Mouse (Mus musculus) activated CD4-positive, CD25-positive, alpha-beta regulatory T cell, adult 9 weeks (primary cell): ENCODE measurements around the gene Gbf1. TPM values are rescaled to one million over a fixed set of nuclear protein-coding genes. Genes with fewer than 3 reads are reported as not detected.

ENCODE experiments used
- polyA plus RNA-seq: library from polyadenylated mRNA; unstranded; fragments of 100-300 nt; shearing (Covaris generic); gene quantifications from one replicate; pipeline ENCODE4 v1.2.1, GENCODE M21; 2017

Gene Gbf1
- polyA plus RNA-seq, result 83.0 TPM

DNA sequence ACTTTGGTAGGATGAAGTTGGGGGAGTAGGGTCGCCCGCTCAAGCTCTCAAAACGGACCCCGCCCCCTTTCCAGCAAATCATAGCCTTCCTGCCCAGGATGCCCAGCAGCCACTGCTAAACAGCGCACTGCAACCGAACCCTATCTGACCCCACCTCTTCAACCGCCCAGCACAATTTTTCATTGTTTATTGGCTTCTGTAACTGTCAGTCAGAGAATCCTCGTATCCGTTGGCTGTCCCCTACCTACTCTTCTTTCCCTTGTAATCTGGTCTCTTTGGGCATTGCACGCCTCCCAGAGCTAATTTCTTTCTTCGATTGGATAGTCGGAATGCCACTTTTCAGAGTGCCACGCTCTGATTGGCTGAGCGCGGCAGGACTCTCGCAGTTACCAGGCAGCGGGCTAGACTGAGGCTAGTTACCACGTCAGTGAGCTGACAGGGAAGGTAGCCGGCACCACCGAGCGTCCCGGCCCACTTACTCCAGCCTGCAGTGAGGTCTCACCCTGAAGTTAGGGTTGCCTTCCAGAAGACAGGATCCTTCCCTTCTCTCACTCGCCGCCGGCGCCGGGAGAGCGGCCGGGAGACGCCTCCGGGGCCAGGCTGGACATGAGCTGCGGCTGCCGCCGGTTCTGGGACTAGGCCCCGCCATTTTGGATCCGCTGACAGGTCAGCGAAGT is at the start of gene Gbf1:
Gene Gbf1, plus strand, starts transcription at position 383 of the 677 bp plus-strand sequence.

GRCm38 (mm10) chr19:46131694-46132525 is 20.4 kb upstream of the Gbf1 start, which contains the start of gene Elovl3:
Gene Elovl3 (plus strand): TSS chr19:46131897.

GRCm38 (mm10) chr19:46147511-46148371 is 4.6 kb upstream of the Gbf1 start, which contains the start of gene Pitx3:
Gene Pitx3 (minus strand): TSS chr19:46148326.

GRCm38 (mm10) chr19:46304216-46304841 is 152.0 kb downstream of the Gbf1 start, which contains the start of gene Nfkb2:
Gene Nfkb2 (plus strand): TSS chr19:46304320.

DNA sequence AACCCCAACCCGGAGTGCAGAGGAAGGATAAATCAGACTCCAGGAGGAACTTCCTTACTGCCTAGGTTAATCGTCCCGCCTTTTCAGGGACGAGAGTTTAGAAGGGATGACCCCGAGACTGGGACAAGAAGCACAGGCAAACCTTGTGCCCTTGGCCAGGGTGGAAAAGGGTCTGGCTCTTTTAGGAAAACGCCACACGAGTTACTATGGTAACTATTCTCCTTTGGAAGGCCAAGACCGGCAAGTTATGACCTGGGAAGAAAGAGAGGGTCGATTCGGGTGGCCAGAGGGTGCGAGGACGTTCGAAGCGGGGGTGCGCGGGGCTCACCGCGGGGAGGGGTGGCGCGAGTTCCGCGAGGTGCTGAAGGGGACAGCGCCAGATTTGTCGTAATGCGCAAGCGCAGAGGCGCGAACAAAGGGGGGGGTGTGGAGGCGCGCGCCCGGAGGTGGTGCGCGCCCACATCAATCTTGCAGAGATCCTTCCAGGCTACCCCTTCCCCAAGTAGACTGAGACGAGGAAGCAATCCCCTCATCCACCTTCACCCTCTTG is 174.5 kb downstream of the Gbf1 start, which contains the start of gene Psd:
Gene Psd, minus strand, starts transcription at position 401 of the 550 bp plus-strand sequence.

DNA sequence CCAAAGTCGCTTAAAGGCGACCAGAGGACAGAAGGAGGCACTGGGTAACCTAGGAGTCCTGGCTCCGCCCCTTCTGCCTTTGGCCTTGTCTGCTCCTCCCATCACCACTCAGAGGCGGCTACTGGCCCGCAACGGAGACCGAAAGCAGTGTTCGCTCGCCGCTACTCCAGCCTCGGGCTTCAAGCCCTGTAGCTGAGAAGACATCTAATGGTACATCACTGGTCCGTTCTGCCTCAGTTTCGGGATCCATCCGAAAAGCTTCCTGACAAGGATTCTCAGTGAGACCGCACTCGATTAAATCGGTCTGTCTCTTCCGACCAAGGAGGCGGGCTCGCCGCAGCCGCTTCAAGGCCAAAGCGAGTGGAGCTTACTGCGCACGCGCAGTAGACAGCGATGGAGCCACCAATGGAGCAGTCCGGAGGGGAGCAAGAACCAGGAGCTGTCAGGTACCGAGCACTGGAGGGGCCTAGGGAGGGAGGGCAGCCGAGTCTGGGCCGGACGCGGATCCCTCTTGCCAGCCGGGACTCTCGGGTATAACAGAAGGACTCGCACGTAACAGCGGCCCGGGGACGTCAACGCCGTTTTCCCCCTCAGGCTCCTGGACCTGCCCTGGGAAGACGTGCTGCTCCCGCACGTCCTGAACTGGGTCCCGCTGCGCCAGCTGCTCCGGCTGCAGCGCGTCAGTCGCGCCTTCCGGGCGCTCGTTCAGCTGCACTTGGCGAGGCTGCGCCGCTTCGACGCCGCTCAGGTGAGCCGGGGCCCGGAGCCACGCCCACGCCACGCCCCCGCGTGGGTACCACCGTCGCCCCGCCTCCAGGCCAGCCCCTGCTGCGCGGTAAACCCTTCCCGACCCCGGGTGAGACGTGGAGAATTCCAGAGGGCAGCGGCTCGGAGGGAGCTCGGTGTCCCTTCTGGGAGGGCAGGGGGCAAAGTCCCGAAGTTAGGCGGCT is 176.0 kb downstream of the Gbf1 start, which contains the start of gene Fbxl15:
Gene Fbxl15, plus strand, starts transcription at position 104 of the 950 bp plus-strand sequence.

Other genes starting within 250 kb of the Gbf1 start
- 15.1 TPM for gene Armh3, start 154.0 kb upstream of the Gbf1 start, polyA plus RNA-seq
- 12.4 TPM for gene Hps6, start 149.0 kb upstream of the Gbf1 start, polyA plus RNA-seq
- gene Pprc1, start 107.6 kb upstream of the Gbf1 start, polyA plus RNA-seq, result 51.0 TPM
- 37.4 TPM for gene Ldb1, start 107.3 kb upstream of the Gbf1 start, polyA plus RNA-seq
- 98.3 TPM for gene Nolc1, start 76.6 kb upstream of the Gbf1 start, polyA plus RNA-seq
- not detected for gene Elovl3, start 20.6 kb upstream of the Gbf1 start, polyA plus RNA-seq
- not detected for gene Pitx3, start 4.2 kb upstream of the Gbf1 start, polyA plus RNA-seq
- gene Nfkb2, start 151.8 kb downstream of the Gbf1 start, polyA plus RNA-seq, result 78.0 TPM
- gene Psd, start 174.6 kb downstream of the Gbf1 start, polyA plus RNA-seq, result 8.2 TPM
- gene Fbxl15, start 175.7 kb downstream of the Gbf1 start, polyA plus RNA-seq, result 5.4 TPM
- 53.1 TPM for gene Cuedc2, start 186.2 kb downstream of the Gbf1 start, polyA plus RNA-seq
- gene Mfsd13a, start 188.6 kb downstream of the Gbf1 start, polyA plus RNA-seq, result 10.4 TPM
- gene 2310034G01Rik, start 197.8 kb downstream of the Gbf1 start, polyA plus RNA-seq, result 0.79 TPM
- gene Actr1a, start 243.2 kb downstream of the Gbf1 start, polyA plus RNA-seq, result 112 TPM
- 38.2 TPM for gene Sufu, start 244.4 kb downstream of the Gbf1 start, polyA plus RNA-seq